Mouse (Mus musculus) layer of hippocampus, adult 18-20 months (tissue): ENCODE data around the gene Nodal. TPM values are rescaled to one million over a fixed set of nuclear protein-coding genes. Genes with fewer than 3 reads are reported as not detected.

Source experiments
- DNase-seq, 2 experiments: peaks; one replicate each; pipeline ENCODE4 v3.0.0; 2022; ENCODE audit warnings: low spot score in 2 of 2
- long read RNA-seq: library from polyadenylated mRNA; stranded (forward); transcript quantifications from one replicate; pipeline ENCODE4 v2.0.0, GENCODE M21; 2021
- total RNA-seq, 2 experiments: library from RNA; stranded (reverse); gene quantifications; 2 replicates each; pipeline ENCODE4 v1.2.3; 2021

Nodal gene
- total RNA-seq, result under 1 TPM in 1 of 2 experiments, not detected in 1; 0.20 TPM
- long read RNA-seq, result 0 reads

DNA sequence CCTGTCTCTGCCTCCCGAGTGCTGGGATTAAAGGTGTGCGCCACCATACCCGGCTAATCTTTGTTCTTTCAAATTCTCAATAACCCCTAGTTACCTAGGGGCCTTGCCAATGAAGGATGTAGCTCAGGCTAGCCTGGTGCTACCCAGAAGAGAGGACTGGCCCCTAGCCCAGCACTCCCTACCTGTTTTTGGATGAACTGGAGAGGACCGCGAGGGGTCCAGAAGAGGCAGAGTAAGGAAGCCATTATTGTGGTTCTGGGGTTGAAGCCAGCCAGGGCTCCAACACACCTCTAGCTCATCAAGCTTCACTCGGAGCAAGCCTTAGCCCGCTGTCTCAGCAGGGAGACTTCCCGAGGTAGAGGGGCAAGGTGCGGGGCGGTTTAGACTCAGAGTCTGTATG is at the start of gene Nodal:
Gene Nodal, plus strand, starts transcription at position 301 of the 400 bp plus-strand sequence.
- DNase-seq, result no peak

DNA sequence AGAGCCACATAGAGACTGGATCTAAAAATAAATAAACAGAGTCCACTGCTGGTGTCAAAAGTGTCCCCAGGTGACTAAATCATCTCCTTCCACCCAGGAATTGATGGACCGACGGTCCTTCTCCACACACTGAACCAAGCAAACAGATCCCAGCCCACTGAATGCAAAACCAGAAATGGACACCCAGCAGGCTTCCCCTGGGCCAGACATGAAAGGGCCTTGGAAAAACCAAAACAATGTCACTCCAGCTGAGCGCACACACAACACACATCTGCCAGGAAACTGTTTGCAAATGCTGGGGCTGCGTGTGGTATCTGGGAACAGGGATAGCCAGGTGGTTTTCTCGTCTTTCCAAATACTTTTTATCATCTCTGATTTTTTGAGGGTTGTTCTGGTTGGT is 48.0 kb upstream of the Nodal start:
- DNase-seq, result no peak

DNA sequence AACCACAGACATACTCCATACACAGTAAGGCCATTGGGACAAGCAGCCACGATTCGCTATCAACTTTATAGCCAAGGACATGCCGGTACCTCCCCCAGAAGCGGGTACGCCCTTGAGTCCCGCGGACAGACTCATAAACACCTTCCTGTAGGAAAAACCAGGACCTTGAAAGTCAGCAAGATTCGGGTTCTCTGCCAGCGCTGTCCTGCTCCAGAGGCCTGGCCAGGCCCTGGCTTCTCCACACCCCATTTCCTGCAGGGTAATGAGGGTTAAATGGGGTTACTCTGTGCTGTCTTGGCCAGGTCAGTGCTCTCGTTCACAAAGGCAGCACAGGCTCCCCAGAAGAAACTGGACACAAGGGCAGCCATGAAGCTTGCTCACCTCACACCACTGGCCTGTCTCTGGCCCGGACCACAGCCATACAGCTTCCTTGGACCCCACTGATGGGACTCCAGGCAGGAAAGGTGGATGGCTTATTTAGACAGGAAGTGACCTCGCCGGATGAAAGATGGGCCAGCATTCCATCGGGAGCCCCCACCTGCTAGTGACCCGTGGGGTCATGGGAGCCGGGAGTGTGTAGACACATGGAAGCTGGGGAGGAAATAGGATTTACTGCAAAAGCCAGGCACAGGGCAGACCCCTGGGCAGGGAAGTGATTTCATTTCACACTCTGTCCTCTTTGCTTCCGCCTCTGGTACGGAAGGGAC is 47.3 kb upstream of the Nodal start:
- no peak for DNase-seq

DNA sequence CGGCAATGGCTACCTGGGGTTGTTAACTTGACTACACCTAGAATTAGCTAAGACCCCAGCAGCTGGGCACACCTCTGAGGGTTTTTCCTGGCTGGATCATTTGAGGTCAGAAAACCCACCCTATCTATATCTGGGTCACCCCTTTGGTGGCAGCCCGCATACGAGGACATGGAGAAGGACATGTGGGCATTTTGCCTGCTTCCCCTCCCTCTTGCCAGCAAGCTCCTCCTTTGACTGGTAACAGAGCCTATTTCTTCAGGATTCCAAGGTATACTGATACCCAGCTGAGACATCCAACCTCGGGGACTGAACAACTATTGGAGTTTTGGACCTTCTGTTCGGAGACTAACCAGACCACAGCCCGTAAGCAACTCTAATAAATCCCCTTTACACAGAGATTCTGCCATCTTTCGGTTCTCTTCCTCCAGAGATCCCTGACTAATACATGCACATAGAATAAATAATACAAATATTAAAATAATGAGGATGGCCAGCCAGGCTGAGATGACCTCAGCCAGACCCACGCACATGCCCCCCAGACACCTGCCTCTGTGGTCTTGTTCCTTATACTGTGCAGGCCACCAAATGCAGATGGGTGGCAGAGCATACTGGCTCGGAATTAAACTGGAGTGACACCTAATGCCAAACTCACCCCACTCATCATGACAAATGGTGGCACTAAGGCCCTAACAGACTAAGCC is 45.7 kb upstream of the Nodal start:
- DNase-seq, result no peak

DNA sequence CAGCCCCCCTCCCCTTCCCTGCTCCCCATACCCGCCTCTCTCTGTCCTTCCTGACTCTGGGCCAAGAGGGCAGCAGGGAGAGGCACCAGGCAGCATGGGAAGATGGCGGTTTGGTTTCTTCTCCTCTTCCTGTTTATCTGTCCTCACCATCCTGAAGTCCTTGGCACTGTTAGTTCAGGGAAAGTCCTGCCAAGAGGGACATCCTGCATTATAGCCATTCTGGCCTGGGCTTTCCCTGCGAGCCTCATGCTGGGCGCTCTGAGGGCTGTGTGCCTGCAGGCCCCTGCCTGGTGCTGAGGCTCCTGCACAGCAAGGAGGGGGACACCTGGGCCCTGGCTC is 45.2 kb upstream of the Nodal start:
- no peak for DNase-seq

DNA sequence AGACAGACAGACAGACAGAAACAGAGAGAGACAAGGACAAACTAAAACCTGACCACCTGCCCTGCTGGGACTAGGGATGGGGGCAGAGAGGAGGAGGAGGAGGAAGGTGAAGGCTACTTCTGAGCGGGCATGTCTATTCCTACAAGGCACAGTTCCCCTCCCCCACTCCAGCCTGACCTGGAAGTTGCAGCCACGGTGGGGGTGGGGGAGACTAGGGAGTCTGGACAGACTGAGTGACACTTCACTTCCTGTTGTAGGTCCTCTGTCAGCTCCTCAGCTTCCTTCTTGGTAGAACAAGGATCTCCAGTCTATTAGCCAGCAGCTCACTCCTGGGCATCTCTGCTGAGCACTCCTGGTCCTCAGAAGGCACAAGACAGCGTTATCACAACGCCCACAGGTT is 43.7 kb upstream of the Nodal start:
- DNase-seq, result peak in 1 of 2 experiments; percentile 27

DNA sequence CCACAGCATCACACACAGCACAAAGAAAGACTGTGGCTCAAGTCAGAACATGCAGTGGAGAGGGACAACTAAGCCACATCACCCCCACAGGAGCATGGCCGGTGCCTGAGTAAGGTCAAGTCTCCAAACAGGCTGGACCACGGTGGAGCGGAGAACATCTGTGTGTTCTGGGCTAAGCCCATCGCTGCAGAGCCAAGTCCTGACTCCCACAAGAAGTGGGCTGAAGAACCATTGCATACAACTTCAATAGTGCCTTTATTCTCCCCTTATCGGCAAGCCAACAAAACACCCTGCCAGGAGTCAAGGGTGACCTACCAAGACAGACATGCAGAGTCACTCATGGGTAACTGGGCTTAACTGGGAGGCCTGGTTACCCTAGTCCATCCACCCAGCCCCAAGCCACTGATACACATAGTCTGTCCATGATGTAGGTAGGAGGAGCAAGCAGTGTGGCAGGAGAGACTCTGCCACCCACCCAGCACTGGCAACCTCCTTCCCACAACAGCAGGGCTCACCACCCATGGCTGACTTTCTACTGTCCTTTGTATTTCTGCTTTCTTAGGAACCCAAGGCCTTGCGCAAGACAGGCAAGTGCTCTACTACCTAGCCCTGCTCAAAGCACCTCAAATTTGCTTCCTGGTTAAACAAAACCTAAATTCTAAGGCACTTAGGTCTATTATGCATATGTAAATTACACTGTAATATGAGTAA is 42.8 kb upstream of the Nodal start:
- no peak for DNase-seq

DNA sequence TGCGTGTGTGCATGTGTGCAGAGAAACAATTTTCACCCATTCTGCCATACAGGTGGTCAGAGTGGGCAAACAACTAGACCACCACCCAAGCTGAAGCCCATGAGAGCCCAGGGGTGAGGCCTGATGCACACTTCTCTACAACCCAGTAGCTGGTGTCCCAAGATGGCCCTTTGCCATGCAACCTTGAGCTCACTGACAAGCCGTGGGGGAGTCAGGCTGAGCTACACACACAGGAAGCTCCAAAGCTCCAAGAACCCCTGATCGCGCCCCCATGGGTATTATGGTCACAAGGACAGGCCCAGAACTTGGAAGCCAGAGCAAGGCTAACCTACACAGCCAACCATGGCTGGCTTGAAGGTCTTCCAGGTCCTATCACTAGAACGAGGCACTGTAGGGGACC is 39.7 kb upstream of the Nodal start:
- no peak for DNase-seq

DNA sequence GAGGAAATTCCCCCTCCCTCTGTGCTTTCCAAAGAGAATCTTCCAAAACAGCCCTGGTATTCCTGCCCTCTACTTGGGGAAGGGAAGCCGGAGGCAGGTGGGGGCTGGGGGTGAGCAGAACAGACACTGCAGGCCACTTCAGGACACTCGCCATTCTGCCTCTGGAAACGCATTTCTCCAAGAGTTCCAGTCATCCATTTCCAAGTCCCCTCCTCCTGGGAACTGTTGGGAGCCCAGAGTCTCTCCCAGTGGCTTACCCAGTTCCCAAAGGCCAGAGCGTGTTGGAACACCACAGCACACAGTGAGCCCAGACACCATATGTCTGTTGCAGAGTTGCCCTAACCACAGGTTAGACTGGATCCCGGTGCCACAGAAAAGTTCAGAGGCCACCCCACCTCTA is 39.1 kb upstream of the Nodal start:
- DNase-seq, result no peak

DNA sequence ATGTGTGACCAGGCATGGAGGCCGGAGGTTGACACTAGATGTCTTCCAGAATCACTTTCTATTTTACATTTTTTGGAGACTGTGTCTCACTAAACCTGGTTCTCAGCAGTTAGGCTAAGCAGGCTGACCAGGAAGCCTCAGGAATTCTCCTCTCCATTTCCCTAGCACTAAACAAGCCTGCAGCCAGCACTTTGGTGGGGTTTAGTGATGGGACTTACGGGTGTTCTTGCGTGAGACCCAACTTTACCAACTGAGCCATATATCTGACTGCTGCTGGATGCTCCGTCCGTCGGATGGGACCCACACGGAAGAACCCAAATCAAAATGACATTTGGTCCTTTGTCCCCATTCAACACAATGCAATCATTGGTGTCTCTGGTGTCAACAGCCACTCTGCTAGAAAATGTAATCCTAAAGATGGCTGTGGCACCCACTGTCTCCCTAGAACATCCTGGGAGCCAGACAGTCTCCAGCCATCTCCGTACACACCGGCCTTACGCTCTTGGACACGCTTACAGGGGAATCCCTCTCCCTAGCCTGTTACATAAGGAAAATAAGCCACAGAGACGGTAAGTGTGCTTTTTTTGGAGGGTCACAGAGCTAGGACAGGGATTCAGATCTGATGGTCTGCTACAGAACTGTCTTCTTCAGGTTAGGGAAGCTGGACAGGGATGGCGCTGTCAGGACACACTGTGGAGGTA is 38.3 kb upstream of the Nodal start:
- DNase-seq, result no peak

DNA sequence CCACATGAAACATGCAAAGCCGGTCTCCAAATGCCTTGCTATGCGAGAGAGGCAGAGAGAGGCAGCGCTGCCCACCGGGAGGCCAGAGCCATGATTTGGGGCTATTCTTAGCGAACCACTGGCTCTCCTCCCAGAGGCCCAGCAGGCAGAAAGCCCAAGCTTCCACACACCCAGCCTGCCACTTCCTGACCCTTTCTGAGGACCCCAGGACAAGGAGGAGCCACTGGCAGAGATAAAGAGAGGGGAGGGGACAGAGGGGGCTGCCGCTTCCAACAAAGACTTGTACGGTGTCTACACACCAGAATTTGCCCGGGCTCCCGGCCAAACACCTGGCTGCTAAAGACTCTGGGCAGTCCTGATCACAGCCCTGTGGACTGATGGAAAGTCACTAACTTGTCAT is 37.6 kb upstream of the Nodal start:
- DNase-seq, result no peak

DNA sequence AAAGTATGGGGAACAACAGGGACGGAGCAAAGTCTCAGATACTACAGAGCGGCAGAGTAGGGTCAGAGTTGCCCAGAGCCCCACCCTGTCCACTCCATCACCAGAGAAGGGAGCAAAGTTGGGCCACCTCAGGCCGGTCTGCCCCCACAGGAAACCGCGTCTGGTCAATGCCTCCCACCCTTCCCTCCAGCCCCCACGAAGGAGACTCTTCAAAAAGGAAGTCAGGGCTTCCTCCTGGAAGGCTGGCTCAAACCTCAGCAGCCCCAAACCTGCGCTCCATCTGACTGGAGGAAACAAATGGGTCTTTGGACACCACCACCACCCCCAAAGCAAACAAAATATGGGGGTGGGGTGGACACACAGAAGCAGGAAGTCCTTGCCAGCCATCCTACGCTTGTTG is 35.9 kb upstream of the Nodal start:
- no peak for DNase-seq

DNA sequence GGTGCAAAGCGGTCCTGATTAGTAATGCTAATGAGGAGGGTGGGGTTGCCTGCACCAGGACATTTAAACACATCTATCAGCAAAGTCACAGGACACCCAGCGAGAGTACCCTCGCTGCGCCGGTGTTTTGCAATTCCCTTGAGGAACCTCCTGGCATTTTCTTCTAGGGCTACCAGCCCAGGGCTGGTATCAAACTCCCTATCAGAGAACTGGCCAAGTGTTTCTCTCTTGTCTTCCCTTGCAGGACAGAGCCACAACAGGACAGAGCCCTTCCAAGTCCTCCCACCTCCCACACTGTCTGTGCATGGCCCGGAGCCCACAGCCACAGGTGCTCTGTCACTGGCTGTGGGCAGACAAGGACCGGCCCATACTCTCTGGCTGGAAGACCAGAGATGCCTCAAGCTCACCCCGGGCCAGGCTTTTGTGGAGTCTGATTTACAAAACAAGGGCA is 35.5 kb upstream of the Nodal start:
- DNase-seq, result no peak

DNA sequence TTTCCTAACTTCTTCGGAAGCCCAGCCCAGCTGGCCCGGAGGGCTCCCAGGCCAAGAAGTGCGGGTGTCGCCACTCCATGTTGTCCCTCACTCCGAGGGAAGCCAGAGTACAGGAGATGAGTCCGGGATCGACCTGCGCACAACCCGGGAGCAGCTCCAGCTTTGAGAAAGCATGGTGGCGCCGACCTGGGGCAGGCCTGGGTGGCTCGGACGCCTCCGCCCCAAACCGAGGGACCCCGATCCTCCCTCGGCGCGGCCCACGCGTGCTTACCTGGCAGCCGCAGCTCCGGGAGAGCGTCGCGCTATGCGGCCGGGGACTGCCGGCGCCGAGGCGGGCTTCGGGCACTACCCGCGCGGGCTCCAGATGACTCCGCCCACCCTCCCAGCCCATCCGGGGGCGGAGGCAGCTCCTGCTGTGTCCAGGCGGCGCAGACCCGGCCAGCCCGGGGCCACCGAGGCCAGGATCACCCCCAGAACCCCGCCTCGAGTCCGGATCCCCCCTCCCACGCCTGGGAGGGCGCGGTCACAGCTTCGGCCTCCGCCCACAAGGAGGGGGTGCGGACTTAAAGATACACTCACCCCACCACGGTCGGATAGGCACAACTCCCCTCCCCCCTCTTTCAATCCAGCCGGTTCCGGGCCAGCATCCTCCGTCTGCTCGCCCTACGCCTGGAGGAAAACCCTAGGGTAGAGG is 34.6 kb upstream of the Nodal start, which contains the start of gene Pald1:
Gene Pald1, minus strand, starts transcription at position 510 of the 694 bp plus-strand sequence.
- peak in 1 of 2 experiments; percentile 54 for DNase-seq

DNA sequence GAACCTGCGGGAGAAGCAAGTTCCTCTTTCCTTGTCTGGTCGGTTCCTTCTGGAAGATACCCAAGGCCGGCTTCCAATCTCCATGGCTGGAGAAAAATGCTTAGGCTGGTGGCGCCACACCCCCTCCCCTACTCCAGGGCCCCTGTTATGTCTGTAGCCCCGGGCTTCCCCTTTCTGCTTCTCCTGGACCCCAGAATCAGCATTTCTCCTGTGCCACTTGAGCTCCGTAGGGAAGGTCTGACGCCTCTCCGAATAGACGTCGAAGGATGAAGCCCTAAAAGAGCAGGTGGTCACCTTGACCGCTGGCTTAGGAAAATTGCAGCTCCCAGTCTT is 34.1 kb upstream of the Nodal start:
- DNase-seq, result peak in 1 of 2 experiments; percentile 22

DNA sequence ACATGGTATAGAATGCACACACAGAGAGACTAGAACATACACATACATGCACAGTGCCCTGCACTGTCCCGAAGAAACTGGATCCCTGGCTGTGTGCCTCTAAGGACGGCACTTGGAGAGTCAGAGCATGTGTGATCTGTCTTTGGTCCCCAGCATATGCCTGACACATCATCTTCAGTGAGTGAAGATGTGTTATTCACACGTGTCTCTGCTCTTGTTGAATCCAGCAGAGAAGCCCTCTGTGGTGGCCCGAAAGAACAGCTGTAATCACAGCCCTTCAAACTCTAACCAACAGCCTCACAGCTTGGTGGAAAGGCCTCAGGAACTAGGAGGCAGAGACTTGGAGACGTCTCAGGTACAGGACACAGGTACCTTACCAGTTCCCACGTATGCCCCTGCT is 32.6 kb upstream of the Nodal start:
- DNase-seq, result no peak

DNA sequence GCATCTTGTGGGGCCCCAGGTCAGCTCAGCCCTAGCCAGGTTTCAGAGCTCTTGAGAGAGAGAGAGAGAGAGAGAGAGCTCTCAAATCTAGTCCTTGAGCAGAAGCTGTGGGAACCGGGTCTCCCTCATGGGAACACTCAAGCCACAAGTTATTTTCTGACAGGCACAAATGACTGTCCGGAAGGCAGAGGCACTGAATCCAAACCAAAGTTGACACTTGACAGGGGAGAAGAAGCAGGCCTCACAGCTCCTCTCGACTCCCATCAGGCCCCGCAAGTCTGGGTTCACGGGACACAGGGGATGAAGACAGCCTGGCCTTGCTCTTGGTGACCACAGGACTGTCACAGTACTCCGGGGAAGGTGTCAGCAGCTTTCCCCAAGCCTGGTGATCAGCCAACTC is 31.5 kb upstream of the Nodal start:
- no peak for DNase-seq

DNA sequence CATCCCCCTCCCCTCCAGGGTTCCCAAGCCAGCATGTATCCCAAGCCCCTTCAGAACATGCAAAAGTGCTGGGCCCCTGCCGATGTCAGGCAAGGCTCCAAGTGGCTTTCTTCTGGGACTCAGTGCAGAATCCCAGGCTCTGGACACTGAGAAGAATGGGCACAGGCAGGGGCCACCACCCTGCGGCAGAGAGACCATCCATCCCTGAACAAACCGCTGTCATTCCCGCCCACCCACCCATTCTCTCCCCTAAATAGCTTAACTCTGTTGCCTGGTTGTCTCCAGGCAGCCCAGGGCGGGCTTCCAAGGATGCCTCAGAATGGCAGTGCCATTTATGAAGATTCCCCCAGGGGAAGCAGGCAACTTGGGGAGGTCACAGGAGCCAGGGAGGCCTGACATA is 28.8 kb upstream of the Nodal start:
- no peak for DNase-seq

DNA sequence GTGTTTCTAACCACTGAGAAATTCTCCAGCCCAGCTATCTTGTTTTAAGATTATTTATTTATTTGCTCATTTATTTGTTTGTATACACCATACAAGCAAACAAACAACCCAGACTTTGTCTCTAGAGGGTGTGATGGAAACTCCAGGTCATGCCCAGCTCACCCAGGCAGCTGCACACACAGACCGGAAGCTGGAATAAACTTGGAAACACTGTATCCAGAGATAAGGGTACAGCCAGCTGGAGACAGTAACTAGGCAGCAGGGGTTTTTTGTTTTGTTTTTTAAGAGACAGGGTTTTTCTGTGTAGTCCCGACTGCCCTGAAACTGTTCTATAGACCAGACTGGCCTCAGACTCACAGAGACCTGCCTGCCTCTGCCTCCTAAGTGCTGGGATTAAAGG is 27.6 kb upstream of the Nodal start:
- DNase-seq, result no peak

DNA sequence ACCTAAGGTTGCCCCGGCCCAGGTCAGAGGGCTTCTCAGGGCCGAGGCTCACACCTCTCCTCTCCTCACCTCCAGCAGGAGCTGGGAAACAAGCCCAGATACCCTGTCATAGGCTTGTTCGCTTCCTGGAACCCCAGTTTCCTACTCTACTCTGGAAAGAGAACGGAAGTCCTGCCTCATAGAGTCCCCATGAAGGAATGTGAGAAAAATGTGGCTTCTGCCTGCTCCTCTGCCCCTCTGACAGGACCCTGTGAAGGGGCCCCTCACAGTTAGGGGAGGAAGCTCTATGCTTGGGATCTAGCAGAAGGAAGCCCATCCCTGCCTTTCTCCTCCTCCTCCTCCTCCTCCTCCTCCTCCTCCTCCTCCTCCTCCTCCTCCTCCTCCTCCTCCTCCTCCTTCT is 25.2 kb upstream of the Nodal start:
- DNase-seq, result no peak

DNA sequence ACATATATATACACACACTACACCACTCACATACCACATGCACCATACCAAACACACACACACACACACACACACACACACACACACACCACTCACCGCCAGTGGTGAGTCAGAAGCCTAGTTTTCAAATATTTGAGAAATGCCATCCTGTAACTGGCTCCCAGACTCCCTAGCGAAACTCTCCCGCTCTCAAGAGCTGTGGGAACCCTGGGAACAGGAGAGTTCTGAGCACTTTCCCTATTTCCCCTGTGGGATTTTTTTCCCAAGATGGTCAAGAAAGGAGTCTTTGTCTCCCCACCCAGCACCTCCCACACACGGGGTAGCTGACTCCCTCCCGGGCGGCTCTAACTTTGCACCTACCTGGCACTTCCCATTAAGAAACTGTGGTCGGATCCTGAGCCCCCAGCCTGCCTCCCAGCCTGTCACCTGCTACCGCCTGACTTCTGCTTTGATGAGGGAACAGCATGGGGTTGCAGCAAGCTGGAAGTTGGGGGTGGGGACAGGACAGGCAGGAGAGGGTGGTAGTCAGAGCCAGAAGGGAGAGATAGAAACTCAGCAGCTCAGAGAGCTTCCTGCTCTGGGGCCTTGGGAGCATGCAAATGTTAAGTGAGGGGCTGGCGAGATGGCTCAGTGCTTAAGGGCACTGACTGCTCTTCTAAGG is 23.2 kb upstream of the Nodal start:
- no peak for DNase-seq
